Mouse (Mus musculus) cortical plate, adult 2 months (tissue): ENCODE results near the gene Dnah6.

Experiments used
- CTCF ChIP-seq: fragments of 200-500 bp; IDR thresholded peaks from 2 replicates; pipeline ENCODE4 v1.5.1; 2011; ENCODE audit warnings: mild to moderate bottlenecking, control low read depth, low read length; ENCODE audit not compliant: insufficient read depth; ENCODE audit errors: extremely low read depth
- POLR2A ChIP-seq: fragments of 200-500 bp; IDR thresholded peaks from 2 replicates; pipeline ENCODE4 v1.6.1; 2011; ENCODE audit warnings: mild to moderate bottlenecking, low read length, control low read depth; ENCODE audit not compliant: insufficient read depth; ENCODE audit errors: extremely low read depth

DNA sequence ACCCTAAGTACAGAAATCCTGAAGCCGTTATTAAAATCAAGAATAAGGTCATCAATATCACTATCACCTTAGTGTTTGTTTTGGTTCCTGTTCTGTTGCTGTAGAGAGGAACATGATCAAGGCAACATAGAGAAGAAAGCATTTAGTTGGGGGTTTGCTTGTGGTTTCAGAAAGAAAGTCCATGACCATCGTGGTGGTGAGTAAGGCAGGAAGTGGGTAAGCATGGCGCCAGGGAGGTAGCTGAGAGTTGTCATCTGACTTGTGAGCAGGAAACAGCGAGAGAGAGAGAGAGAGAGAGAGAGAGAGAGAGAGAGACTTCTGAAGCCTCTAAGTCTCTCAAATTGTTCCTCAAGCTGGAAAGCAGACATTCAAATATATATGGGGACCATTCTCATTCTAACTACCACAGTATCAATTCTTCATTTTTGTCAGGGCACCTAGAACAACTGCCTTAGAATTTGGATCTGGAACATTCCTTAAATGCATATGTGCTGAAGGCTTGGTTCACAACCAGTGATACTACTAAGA lies 10.9 kb downstream of the Dnah6 start:
- TF ChIP-seq CTCF (no peak), POLR2A (no peak)
